Mouse (Mus musculus): ENCODE data around the gene 1700109H08Rik. TPM values are rescaled to one million over a fixed set of nuclear protein-coding genes. Genes with fewer than 3 reads are reported as not detected.

Gene 1700109H08Rik
- total and polyA plus RNA-seq, 3 experiments: 1.1 to 5.9 (median 1.4) TPM

DNA sequence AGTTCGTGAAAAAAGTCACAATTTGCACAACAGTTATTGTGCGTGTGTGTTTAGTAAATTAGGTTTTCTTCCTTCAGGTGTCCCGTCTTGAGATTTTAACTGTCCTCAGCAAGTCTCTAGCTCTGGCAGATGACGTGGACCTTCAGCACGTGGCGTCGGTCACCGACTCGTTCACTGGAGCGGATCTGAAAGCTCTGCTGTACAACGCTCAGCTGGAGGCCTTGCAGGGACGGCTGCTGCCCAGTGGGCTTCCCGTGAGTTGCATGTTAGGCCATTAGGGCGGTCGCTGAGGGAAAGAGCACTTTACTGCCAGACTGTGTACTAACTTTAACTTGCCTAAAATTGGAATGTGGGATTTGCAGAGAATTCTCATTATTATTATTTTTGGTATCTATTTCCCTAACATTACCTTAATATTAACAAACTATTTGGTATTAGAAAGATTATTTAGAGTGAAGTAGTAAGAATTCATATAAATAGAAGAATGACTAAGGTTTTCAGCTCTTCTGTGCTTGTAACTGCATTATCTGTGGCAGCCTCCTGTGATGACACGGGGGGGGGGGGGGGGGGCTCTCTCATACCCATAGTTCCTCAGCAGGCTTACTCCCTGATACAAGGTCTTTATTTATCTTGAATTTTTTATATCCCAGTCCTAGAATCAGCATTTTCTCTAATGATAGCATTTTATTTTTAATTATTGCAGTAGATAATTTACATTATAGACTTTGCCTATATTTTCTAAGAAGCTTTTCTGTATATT, 60.3 kb downstream of the 1700109H08Rik start:
- no peak overlapping the region for H3K4me3 ChIP-seq (replicated peaks in 1 of 3; ENCODE audit: low read depth in 2 of 3, low read length in 2 of 3, poor library complexity in 1 of 3)
- H3K27ac ChIP-seq (ENCODE audit: insufficient read depth, low read depth): no peak overlapping the region
- H3K36me3 ChIP-seq (replicated peaks in 1 of 2; ENCODE audit: control insufficient read depth in 1 of 2, insufficient read depth in 1 of 2, low read length in 1 of 2): peaks cover 12 to 65% of the 10 kb centered on the region in 2 experiments
- H3K4me2 ChIP-seq (ENCODE audit: insufficient read depth, low read depth, poor library complexity, severe bottlenecking): no peak overlapping the region
- dilution Hi-C loops (cut with MboI; ENCODE audit: extremely low pct_ligation_motif_present, extremely low pct_unique_long_range_greater_than_20kb, low sequenced_read_pairs): no loop called here
- H3K27me3 ChIP-seq (replicated peaks): no peaks in the 10 kb centered on the region
- H3K79me2 ChIP-seq (replicated peaks; ENCODE audit: control insufficient read depth, extremely low read depth, insufficient read depth, poor library complexity, severe bottlenecking): no peaks in the 10 kb centered on the region
- TF ChIP-seq RAD21 (IDR thresholded peaks at IDR 0.05; ENCODE audit: low read depth, low read length) (no peak), ELF1 (IDR thresholded peaks at IDR 0.05; ENCODE audit: low read depth, low read length) (no peak), ZC3H11A (IDR thresholded peaks at IDR 0.05; ENCODE audit: low read depth, low read length) (no peak), RCOR1 (conservative IDR thresholded peaks at IDR 0.05; ENCODE audit: low read depth, low read length) (no peak), E2F4 (IDR thresholded peaks at IDR 0.05; ENCODE audit: insufficient replicate concordance, low read depth, low read length) (no peak), JUND (conservative IDR thresholded peaks at IDR 0.05; ENCODE audit: low read depth, low read length) (no peak), USF1 (IDR thresholded peaks at IDR 0.05; ENCODE audit: low read depth, low read length) (no peak), MYC (IDR thresholded peaks at IDR 0.05; ENCODE audit: low read depth, low read length) (no peak), MXI1 (IDR thresholded peaks at IDR 0.05; ENCODE audit: low read depth, low read length) (no peak), BHLHE40 (IDR thresholded peaks at IDR 0.05; ENCODE audit: low read depth, low read length) (no peak), USF2 (conservative IDR thresholded peaks at IDR 0.05; ENCODE audit: low read depth, low read length) (no peak), EP300 (IDR thresholded peaks at IDR 0.05; ENCODE audit: low read length) (no peak), HCFC1 (IDR thresholded peaks at IDR 0.05; ENCODE audit: low read depth, low read length) (no peak), POLR2AphosphoS2 (IDR thresholded peaks at IDR 0.05; ENCODE audit: low read depth, low read length) (no peak), UBTF (IDR thresholded peaks at IDR 0.05; ENCODE audit: low read depth, low read length) (no peak), TBP (conservative IDR thresholded peaks at IDR 0.05; ENCODE audit: low read depth, low read length) (no peak), MEF2A (IDR thresholded peaks at IDR 0.05; ENCODE audit: borderline replicate concordance, low read depth, low read length) (no peak), MAX (IDR thresholded peaks at IDR 0.05; ENCODE audit: low read length) (no peak), GABPA (IDR thresholded peaks at IDR 0.05; ENCODE audit: insufficient replicate concordance, low read depth, low read length) (no peak)
- H3K9ac ChIP-seq (ENCODE audit: insufficient read depth, low read depth): no peak overlapping the region
- H3K9me3 ChIP-seq (replicated peaks; ENCODE audit: low read length): no peaks in the 10 kb centered on the region
- no peak for DNase-seq (ENCODE audit: extremely low read depth)
- H3K4me1 ChIP-seq (ENCODE audit: control insufficient read depth in 1 of 2, insufficient read depth in 2 of 2): peaks cover 0 to 3% of the 10 kb centered on the region in 2 experiments; a peak in 1 of 4 replicates
- in situ Hi-C loops (cut with MboI; ENCODE audit: low pct_ligation_motif_present, low pct_unique_long_range_greater_than_20kb, low sequenced_read_pairs): loop anchor here (25.0 kb wide), 1 partner anchor 556 kb away; the partner anchor contains the start of gene Mterf1b

DNA sequence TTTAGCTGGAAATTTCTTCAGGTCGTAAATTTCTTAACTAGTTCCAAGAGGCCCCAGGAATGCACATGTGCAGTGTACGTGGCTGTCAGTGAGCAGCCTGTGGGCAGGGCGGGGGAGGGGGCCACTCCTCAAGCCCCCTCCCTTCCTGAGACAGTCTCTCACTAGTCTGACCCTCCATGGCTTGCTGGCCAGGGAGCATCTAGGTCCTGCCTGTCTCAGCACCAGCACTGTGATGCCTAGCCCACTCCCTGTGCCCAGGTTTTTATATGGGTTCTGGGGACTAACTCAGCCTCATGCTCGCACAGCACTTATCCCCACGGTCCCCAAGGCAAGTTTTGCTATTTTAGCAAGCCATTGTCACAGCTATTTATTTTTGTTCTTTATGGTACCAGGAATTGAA, 60.9 kb downstream of the 1700109H08Rik start:
- TF ChIP-seq CHD2 (IDR thresholded peaks at IDR 0.05; ENCODE audit: low read length) (no peak), POLR2A (IDR thresholded peaks at IDR 0.05; ENCODE audit: low read depth, low read length) (no peak), USF2 (conservative IDR thresholded peaks at IDR 0.05; ENCODE audit: low read depth, low read length) (no peak), KAT2A (IDR thresholded peaks at IDR 0.05; ENCODE audit: insufficient replicate concordance, low read length) (no peak), SMC3 (IDR thresholded peaks at IDR 0.05; ENCODE audit: low read depth, low read length) (no peak), MXI1 (IDR thresholded peaks at IDR 0.05; ENCODE audit: low read depth, low read length) (no peak), ELF1 (IDR thresholded peaks at IDR 0.05; ENCODE audit: low read depth, low read length) (no peak), TBP (conservative IDR thresholded peaks at IDR 0.05; ENCODE audit: low read depth, low read length) (no peak), NELFE (IDR thresholded peaks at IDR 0.05; ENCODE audit: low read depth, low read length) (no peak), RCOR1 (conservative IDR thresholded peaks at IDR 0.05; ENCODE audit: low read depth, low read length) (no peak), MYC (IDR thresholded peaks at IDR 0.05; ENCODE audit: low read depth, low read length) (no peak), PAX5 (IDR thresholded peaks at IDR 0.05; ENCODE audit: low read length) (no peak), IRF4 (IDR thresholded peaks at IDR 0.05; ENCODE audit: low read depth, low read length) (no peak), NRF1 (IDR thresholded peaks at IDR 0.05; ENCODE audit: low read depth, low read length) (no peak)
- Histone ChIP-seq H3K27ac (ENCODE audit: insufficient read depth, low read depth) (no peak overlapping the region), H3K79me2 (replicated peaks; ENCODE audit: control insufficient read depth, extremely low read depth, insufficient read depth, poor library complexity, severe bottlenecking) (no peaks in the 10 kb centered on the region), H3K36me3 (replicated peaks in 1 of 2; ENCODE audit: control insufficient read depth in 1 of 2, insufficient read depth in 1 of 2, low read length in 1 of 2) (peaks cover 12 to 61% of the 10 kb centered on the region in 2 experiments), H3K4me2 (ENCODE audit: insufficient read depth, low read depth, poor library complexity, severe bottlenecking) (no peak overlapping the region), H3K4me1 (ENCODE audit: control insufficient read depth in 1 of 2, insufficient read depth in 2 of 2) (peaks cover 0 to 3% of the 10 kb centered on the region in 2 experiments; a peak in 1 of 4 replicates), H3K27me3 (replicated peaks) (no peaks in the 10 kb centered on the region), H3K9me3 (replicated peaks; ENCODE audit: low read length) (no peaks in the 10 kb centered on the region), H3K9ac (ENCODE audit: insufficient read depth, low read depth) (no peak overlapping the region), H3K4me3 (replicated peaks in 1 of 3; ENCODE audit: low read depth in 2 of 3, low read length in 2 of 3, poor library complexity in 1 of 3) (no peak overlapping the region)
- in situ Hi-C loops (cut with MboI; ENCODE audit: low pct_ligation_motif_present, low pct_unique_long_range_greater_than_20kb, low sequenced_read_pairs): loop anchor here (25.0 kb wide), 1 partner anchor 555 kb away; the partner anchor contains the start of gene Mterf1b
- no peak for DNase-seq (ENCODE audit: extremely low read depth)
- dilution Hi-C loops (cut with MboI; ENCODE audit: extremely low pct_ligation_motif_present, extremely low pct_unique_long_range_greater_than_20kb, low sequenced_read_pairs): no loop called here
